Mouse (Mus musculus): ENCODE measurements around the gene Slc25a25. TPM values are rescaled to one million over a fixed set of nuclear protein-coding genes. Genes with fewer than 3 reads are reported as not detected.
A peak's percentile ranks its signal among the peaks of the same experiment; 100 is the strongest.

The Slc25a25 gene
- polyA plus RNA-seq, 1 experiment from 2014 or later, result 40.0 TPM

DNA sequence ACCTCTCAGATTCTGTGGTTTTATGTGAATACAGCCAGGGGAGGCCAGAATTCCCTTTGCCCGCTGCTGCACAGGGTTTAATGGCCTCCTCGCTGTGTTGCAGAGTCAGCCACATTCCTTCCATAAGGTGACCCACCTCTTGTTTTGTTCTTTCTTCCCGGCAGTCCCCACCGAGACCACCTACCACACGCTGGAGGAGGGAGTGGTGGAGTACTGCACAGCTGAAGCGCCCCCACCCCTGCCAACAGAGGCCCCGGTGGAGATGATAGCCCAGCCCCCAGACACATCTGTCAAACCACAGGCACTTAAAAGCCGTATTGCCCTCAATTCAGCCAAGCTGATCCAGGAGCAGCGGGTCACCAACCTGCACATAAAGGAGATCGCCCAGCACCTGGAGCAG, 3.4 kb upstream of the Slc25a25 start:
- Histone ChIP-seq H3K27me3 (no peaks in the 10 kb centered on the region), H3K9me3 (no peaks in the 10 kb centered on the region), H3K36me3 (peaks cover 16% of the 10 kb centered on the region; the same call in 1 of the 2 replicates), H3K27ac (replicated peaks) (no peak overlapping the region), H3K4me3 (no peak overlapping the region), H3K9ac (replicated peaks) (no peak overlapping the region), H3K4me1 (peaks cover 33% of the 10 kb centered on the region), H3K4me2 (replicated peaks) (no peak overlapping the region)
- ATAC-seq (ENCODE audit: low FRiP score, low read depth), result no peak
- WGBS, result 88% methylated on average over 10 of the region's 10 CpGs

DNA sequence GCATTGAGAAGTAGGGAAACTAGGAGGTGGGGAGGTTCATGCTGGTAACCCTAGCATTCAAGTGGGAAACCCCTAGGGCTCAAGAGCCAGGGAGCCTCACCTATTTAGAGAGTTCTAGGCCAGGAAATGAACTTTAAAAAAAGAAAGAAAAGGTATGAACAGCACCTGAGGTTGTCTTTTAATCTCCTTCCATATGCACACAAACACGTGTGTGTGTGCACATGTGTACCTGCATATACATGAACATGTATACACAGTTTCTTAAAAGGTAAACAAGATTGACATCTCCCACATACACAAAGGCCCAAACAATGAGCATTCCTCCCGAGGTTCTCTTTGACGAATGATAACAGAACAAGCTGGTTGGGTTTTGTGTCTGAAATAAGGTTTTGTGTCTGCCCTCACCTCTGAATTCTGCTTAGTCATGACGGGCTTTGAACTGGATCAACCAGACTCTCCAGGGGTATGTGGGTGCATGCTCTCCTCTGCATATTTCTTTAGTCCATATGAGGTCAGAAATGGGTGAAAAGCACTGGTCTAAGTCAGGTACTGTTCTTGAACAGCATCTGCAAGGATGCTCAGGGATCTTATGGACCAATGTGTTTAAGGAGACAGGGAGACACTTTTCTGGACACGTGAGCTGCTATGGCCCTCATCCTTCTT, 2.5 kb upstream of the Slc25a25 start:
- Histone ChIP-seq H3K27ac (replicated peaks) (no peak overlapping the region), H3K27me3 (no peaks in the 10 kb centered on the region), H3K9ac (replicated peaks) (no peak overlapping the region; the same call in 1 of the 2 replicates), H3K4me3 (no peak overlapping the region), H3K9me3 (no peaks in the 10 kb centered on the region), H3K36me3 (peaks cover 16% of the 10 kb centered on the region; the same call in 1 of the 2 replicates), H3K4me2 (replicated peaks) (no peak overlapping the region), H3K4me1 (peaks cover 33% of the 10 kb centered on the region)
- WGBS, result 82% methylated on average over 5 of the region's 5 CpGs
- no peak for ATAC-seq (ENCODE audit: low FRiP score, low read depth)

DNA sequence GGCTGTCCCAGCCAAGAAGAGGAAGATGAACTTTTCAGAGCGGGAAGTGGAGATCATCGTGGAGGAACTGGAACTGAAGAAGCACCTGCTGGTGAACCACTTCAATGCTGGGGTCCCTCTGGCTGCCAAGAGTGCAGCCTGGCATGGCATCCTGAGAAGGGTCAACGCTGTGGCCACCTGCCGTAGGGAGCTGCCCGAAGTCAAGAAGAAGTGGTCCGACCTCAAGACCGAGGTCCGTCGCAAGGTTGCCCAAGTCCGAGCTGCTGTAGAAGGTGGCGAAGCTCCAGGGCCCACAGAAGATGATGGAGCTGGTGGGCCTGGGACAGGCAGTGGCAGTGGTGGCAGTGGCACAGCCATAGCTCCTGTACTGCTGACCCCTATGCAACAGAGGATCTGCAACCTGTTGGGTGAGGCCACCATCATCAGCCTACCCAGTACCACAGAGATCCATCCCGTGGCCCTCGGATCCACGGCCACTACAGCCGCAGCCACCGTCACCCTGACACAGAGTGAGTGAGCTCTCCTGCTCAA, 1.3 kb upstream of the Slc25a25 start:
- Histone ChIP-seq H3K4me1 (peaks cover 35% of the 10 kb centered on the region), H3K9me3 (no peaks in the 10 kb centered on the region), H3K27ac (replicated peaks) (no peak overlapping the region; the same call in 1 of the 2 replicates), H3K36me3 (peaks cover 16% of the 10 kb centered on the region; the same call in 1 of the 2 replicates), H3K27me3 (no peaks in the 10 kb centered on the region), H3K4me3 (peak overlapping the region; percentile 82), H3K4me2 (replicated peaks) (peak overlapping the region; percentile 80), H3K9ac (replicated peaks) (no peak overlapping the region)
- ATAC-seq (ENCODE audit: low FRiP score, low read depth), result 0 out of 2 replicates have a peak, but pooled peaks have one; percentile 1
- WGBS, result 95% methylated on average over 16 of the region's 16 CpGs

DNA sequence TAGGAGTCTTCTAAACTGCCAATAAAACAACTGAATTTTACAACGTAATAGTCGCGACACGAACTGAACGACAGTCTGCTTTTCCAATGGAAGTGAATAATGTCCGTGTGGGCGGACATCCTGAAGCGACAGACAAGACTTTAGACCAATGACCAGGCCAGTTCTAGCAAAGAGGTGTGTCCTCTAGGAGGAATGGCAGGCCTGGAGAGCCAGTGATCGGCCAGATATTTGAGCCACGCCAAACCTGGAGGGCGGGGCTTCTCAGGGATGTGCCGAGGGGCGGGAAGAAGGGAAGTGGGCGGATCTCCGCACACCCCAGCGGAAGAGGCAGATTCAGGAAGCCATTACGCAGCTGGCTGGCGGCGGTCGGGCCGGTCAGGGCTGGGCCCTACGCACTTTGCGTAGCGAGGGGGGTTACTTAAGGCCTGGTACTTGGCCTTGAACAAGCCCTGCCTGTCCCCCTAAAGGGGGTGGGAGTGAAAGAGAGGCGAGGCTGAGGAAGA, 676 bp upstream of the Slc25a25 start:
- peak overlapping the region; percentile 97 for H3K27ac ChIP-seq (replicated peaks)

DNA sequence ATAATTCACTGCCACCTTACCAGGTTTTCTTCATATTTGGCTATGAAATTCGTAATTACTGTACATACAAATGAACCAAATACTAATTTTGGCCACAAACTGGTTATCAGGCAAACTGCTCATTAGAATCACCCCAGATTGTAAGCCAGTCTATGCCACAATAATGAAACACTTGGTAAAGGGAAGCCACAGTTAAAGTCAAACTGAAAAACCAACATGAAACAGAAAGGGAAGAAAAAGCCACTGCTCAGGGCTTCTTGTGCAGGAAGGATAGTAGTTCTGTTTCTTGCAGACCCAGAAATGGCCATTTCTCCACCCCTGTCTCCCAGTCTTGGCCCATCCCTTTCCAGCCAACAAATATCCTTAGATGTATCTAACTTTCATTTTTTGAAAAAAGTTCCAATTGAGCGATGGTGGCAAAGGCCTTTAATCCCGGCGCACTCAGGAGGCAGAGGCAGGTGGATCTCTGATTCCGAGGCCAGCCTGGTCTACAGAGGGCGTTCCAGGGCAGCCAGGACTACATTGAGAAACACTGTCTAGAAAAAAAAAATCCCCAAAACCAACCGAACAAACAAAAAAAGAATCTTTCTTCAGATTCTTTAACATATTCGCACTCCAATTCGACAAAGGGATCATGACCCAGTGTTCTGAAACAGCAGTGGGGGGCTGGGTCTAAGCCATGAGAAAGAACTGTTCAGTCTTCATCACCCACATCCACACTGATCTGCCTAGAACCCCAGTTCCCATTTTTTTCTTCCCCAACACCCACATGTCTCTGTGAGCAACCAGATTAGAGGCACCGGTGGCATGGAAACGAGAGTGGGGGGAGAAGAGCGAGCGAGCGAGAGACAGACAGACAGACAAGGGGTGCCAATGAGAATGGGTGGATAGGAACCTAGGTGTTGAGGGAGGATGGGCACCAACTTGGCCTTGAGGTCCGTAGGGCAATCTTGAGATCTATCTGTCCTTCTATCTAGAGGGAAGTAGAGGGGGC, 1.2 kb downstream of the Slc25a25 start, which contains the start of gene Naif1:
Naif1 (plus strand) TSS at position 697 of the 994 bp plus-strand sequence.
- Histone ChIP-seq H3K9me3 (no peaks in the 10 kb centered on the region), H3K9ac (replicated peaks) (peak within 1 kb of the TSS; percentile 85), H3K27ac (replicated peaks) (peak within 1 kb of the TSS; percentile 97), H3K4me2 (replicated peaks) (peak within 1 kb of the TSS; percentile 80), H3K36me3 (0 out of 2 replicates have a peak, but pooled peaks cover 4% of the 10 kb centered on the region), H3K27me3 (no peaks in the 10 kb centered on the region), H3K4me1 (peaks cover 36% of the 10 kb centered on the region), H3K4me3 (peak within 1 kb of the TSS; percentile 82)
- no peak for ATAC-seq (ENCODE audit: low FRiP score, low read depth)
- 82% methylated on average over 15 of the region's 15 CpGs for WGBS

More for the DNA sequence above, 676 bp upstream of the Slc25a25 start:
- Histone ChIP-seq H3K4me2 (replicated peaks) (peak overlapping the region; percentile 80), H3K27me3 (no peaks in the 10 kb centered on the region), H3K9me3 (no peaks in the 10 kb centered on the region), H3K4me1 (peaks cover 36% of the 10 kb centered on the region), H3K4me3 (peak overlapping the region; percentile 82), H3K9ac (replicated peaks) (peak overlapping the region; percentile 85; the same call in 1 of the 2 replicates), H3K36me3 (peaks cover 16% of the 10 kb centered on the region; the same call in 1 of the 2 replicates)
- peak; percentile 96 for ATAC-seq (ENCODE audit: low FRiP score, low read depth)
- WGBS, result under 1% methylated on average over 25 of the region's 25 CpGs

DNA sequence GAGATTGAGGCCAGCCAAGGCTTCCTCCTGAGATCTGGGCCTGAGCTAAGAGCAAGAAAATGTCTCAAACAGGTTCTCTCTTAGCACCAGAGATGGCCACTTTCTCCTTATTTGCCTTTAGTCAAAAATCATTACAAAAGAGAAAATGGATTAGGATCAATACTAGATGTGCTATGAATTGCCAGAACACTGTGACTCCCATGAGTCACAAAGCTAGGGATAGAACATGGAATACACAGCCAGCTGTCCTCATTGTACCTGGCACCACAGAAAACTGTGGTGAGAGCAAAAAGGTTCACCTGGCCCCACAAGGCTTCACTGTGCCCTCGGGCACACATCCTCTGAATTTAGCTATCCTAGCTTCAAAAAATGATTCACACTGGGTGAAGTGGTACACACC, 2.8 kb downstream of the Slc25a25 start:
- no peaks in the 10 kb centered on the region for H3K27me3 ChIP-seq
- no peak overlapping the region for H3K4me2 ChIP-seq (replicated peaks)
- no peak overlapping the region for H3K9ac ChIP-seq (replicated peaks)
- no peaks in the 10 kb centered on the region for H3K9me3 ChIP-seq
- no peaks in the 10 kb centered on the region for H3K36me3 ChIP-seq
- peaks cover 30% of the 10 kb centered on the region for H3K4me1 ChIP-seq
- H3K27ac ChIP-seq (replicated peaks), result no peak overlapping the region
- no peak for ATAC-seq (ENCODE audit: low FRiP score, low read depth)
- no peak overlapping the region for H3K4me3 ChIP-seq
- 91% methylated on average over 1 of the region's 1 CpGs for WGBS

DNA sequence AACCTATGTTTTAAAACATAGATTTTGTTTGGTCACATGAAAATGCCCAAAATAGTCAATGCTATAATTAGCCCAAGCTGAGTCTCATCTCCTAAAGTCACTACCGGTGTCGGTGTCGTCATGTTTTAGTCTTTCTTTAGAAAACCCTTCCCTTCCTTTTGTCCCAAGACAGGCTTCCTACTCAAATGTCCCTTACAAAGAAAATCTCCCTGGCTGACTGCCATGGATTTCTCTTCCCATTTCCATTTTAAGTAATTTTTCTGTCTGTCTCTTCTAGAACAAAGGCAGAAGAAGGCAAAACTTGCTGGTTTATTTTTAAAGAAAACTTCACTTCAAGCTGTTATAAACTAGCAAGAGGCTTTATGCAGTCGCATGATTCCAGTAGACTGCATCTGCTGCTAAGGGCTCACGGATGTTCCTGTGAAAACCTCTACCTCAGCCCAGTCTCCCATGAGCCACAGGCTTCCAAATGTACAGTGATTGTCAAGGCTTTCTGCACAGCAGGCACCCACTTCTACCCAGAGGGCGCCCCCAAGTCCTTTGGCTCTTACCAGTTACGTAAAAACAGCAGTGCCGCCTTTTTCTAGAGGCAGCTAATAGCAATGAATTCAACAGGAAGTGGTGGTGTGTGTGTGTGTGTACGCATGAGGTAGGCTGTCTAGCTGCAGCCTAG, 3.8 kb downstream of the Slc25a25 start:
- H3K27ac ChIP-seq (replicated peaks), result no peak overlapping the region
- no peaks in the 10 kb centered on the region for H3K9me3 ChIP-seq
- ATAC-seq (ENCODE audit: low FRiP score, low read depth), result no peak
- peaks cover 20% of the 10 kb centered on the region for H3K4me1 ChIP-seq
- H3K9ac ChIP-seq (replicated peaks), result no peak overlapping the region; the same call in 1 of the 2 replicates
- no peaks in the 10 kb centered on the region for H3K36me3 ChIP-seq
- no peaks in the 10 kb centered on the region for H3K27me3 ChIP-seq
- no peak overlapping the region for H3K4me2 ChIP-seq (replicated peaks)
- WGBS, result 84% methylated on average over 9 of the region's 9 CpGs
- H3K4me3 ChIP-seq, result no peak overlapping the region

DNA sequence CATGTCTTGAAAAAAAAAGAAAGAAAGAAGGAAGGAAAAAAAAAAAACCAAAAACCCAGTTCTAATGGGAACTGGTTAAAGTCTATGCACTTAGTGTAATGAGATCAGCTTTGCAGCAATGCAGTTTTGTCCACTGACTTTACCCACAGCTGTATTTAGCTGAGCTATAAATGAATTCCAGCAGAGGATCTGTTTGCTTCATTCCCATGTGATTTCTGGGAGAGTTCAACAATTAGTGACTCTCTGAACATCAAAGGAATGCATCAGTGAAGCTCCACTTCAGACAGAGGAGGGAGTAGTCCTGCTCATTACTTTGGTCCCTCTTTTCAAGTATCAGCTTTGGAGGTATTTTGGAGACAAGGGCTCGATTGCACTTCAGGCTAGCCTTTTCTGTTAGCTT, 5.7 kb downstream of the Slc25a25 start:
- ATAC-seq (ENCODE audit: low FRiP score, low read depth), result no peak
- no peak overlapping the region for H3K4me2 ChIP-seq (replicated peaks)
- no peak overlapping the region for H3K4me3 ChIP-seq
- peaks cover 18% of the 10 kb centered on the region for H3K4me1 ChIP-seq
- no peaks in the 10 kb centered on the region for H3K9me3 ChIP-seq
- H3K27me3 ChIP-seq, result no peaks in the 10 kb centered on the region
- no peak overlapping the region for H3K27ac ChIP-seq (replicated peaks)
- no peaks in the 10 kb centered on the region for H3K36me3 ChIP-seq
- no peak overlapping the region for H3K9ac ChIP-seq (replicated peaks)
- 76% methylated on average over 1 of the region's 1 CpGs for WGBS

DNA sequence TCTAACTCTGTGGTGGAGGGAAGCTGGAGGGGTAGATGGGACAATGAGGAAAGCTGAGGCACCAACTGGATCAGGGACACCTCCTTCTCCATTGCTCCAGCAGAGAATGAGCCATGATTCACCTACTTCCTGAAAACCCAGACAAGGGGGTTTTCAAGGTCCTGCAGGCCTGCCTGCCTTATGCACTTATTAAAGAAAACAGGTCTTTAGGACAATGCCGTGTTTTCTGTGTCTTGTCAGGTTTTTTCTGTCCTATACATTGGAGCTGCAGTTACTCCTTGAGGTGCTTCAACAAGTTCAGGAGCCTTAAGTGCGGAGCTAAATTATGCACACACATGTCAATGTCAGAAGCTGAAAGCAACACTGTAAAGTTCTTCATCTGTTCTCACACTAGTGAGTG, 9.7 kb downstream of the Slc25a25 start:
- Histone ChIP-seq H3K27me3 (no peaks in the 10 kb centered on the region), H3K4me2 (replicated peaks) (no peak overlapping the region), H3K9ac (replicated peaks) (no peak overlapping the region), H3K9me3 (no peaks in the 10 kb centered on the region), H3K4me3 (no peak overlapping the region), H3K36me3 (no peaks in the 10 kb centered on the region), H3K27ac (replicated peaks) (no peak overlapping the region), H3K4me1 (peaks cover 32% of the 10 kb centered on the region)
- ATAC-seq (ENCODE audit: low FRiP score, low read depth), result no peak
- 93% methylated on average over 2 of the region's 2 CpGs for WGBS

DNA sequence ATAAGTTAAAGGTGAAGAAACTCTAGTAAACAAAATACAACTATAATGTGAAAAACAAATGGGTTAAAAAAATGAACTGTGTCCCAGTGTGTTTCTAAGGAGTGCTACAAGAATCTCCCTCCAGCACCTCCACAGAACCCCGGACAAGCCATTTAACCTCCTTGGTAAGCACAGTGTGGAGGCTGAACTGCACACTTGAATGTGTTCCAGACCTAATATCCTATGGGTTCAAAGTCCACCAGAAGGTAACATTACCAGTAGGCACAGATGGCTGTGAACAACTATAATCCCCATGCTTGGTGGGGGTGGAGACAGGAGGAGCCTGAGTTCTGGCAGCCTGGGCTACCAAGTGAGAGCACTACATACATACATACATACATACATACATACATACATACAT, 10.6 kb downstream of the Slc25a25 start:
- ATAC-seq (ENCODE audit: low FRiP score, low read depth), result no peak
- Histone ChIP-seq H3K4me2 (replicated peaks) (no peak overlapping the region), H3K4me1 (peaks cover 40% of the 10 kb centered on the region), H3K36me3 (no peaks in the 10 kb centered on the region), H3K27me3 (no peaks in the 10 kb centered on the region), H3K9ac (replicated peaks) (no peak overlapping the region), H3K4me3 (no peak overlapping the region), H3K27ac (replicated peaks) (no peak overlapping the region), H3K9me3 (no peaks in the 10 kb centered on the region)
- WGBS, result 85% methylated on average over 1 of the region's 1 CpGs

DNA sequence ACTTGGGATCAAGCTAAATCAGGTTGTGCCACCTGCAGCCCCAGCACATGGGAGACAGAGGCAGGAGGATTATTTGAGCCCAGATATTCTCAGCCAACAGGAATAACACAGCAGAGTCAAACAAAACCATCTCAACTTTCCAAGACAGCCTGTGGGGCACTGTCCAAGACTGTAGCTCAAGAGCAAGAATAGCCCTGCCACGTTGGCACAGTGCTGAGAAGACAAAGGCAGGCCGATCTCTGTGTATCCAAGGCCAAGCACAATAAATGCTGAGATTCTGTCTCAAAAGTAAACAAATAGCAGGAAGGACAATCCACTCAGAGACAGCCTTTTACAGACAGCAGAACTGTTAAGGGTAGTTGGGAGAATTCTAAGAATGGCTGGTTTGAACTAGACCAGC, 11.1 kb downstream of the Slc25a25 start:
- Histone ChIP-seq H3K9ac (replicated peaks) (no peak overlapping the region), H3K4me1 (peaks cover 40% of the 10 kb centered on the region), H3K27me3 (no peaks in the 10 kb centered on the region), H3K36me3 (no peaks in the 10 kb centered on the region), H3K4me2 (replicated peaks) (no peak overlapping the region), H3K27ac (replicated peaks) (peak overlapping the region; percentile 10; the same call in 1 of the 2 replicates), H3K4me3 (no peak overlapping the region), H3K9me3 (no peaks in the 10 kb centered on the region)
- ATAC-seq (ENCODE audit: low FRiP score, low read depth), result no peak
- WGBS, result 53% methylated on average over 2 of the region's 2 CpGs

Measured in midbrain, embryonic 12.5 days (tissue).